Mouse (Mus musculus): ENCODE data around the gene Fbxo45.

Gene Fbxo45

GRCm38 (mm10) chr16:32204902-32205301 lies 42.1 kb downstream of the Fbxo45 start:
- DNase-seq (ENCODE audit: low spot score in 2 of 2) = no peak

- DNase-seq (ENCODE audit: low spot score in 2 of 2) = peak; percentile 29
These were observed 44.3 kb downstream of the Fbxo45 start for GRCm38 (mm10) chr16:32202681-32203080.

DNA sequence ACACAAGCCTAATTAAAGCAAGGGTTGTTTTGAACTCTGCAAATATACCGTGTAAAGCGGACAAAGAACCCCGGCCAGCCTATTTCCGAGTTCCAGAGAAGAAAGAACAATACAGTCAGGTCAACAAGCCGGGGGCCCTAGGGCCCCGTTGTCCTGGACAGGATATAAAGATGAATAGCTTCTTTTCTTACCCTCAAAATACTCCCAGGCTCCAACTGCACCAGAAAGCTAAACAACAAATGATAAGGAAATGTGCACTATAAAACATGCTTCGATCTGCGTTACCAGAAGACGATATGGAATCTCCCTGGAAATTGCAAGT lies 46.0 kb downstream of the Fbxo45 start:
- DNase-seq (ENCODE audit: low spot score in 2 of 2) = no peak

- no peak for DNase-seq (ENCODE audit: low spot score in 2 of 2)
These were observed 46.5 kb downstream of the Fbxo45 start for GRCm38 (mm10) chr16:32200256-32201003.

- no peak for DNase-seq (ENCODE audit: low spot score in 2 of 2)
These were observed 56.9 kb downstream of the Fbxo45 start for GRCm38 (mm10) chr16:32190011-32190441.

GRCm38 (mm10) chr16:32189109-32189508 lies 57.8 kb downstream of the Fbxo45 start:
- peak; percentile 17 to 25 for DNase-seq (ENCODE audit: low spot score in 2 of 2)

DNA sequence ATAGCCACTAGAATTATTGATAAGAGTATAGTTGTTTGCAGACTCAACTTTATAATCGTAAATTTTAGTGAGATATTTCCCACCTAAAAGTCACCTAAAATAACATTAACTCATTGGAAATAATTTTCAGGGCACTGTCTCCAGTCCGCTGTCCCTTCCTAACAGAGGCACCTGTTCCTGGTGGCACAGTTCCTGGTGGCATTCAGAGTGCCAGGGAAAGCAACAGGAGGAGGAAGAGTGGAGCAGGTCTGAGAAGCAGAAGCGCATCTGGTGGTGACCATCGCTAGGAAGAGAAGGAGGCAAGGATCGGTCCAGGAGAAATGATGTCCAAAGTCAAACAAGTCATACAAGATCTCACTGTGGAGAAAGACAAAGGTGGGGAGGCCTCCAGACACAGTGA lies 60.9 kb downstream of the Fbxo45 start:
- no peak for DNase-seq (ENCODE audit: low spot score in 2 of 2)
